Mouse (Mus musculus) macrophage (primary cell): ENCODE results near the gene Castor2. TPM values are rescaled to one million over a fixed set of nuclear protein-coding genes. Genes with fewer than 3 reads are reported as not detected.

Experiments
- H3K27ac ChIP-seq: fragments of 350-480 bp; formaldehyde crosslinking; 2 replicates; pipeline ENCODE4 v1.9.0; 2021
- H3K36me3 ChIP-seq: fragments of 350-480 bp; formaldehyde crosslinking; 2 replicates; pipeline ENCODE4 v1.9.0; 2021; ENCODE audit errors: inconsistent target
- H3K4me3 ChIP-seq: fragments of 350-480 bp; formaldehyde crosslinking; 2 replicates; pipeline ENCODE4 v1.9.0; 2021; ENCODE audit errors: inconsistent target
- H3K79me2 ChIP-seq: fragments of 350-480 bp; formaldehyde crosslinking; 2 replicates; pipeline ENCODE4 v1.9.0; 2021; ENCODE audit errors: inconsistent target
- WGBS: methylation state at CpG from one replicate; pipeline ENCODE4 v1.1.7; 2026; ENCODE audit warnings: inconsistent platforms; ENCODE audit not compliant: missing documents; 5-methylcytosine and 5-hydroxymethylcytosine counted together
- polyA plus RNA-seq: library from polyadenylated mRNA; stranded (reverse); fragments of 250-400 nt; gene quantifications from 3 replicates; pipeline ENCODE4 v1.2.4, GENCODE M21; 2018; ENCODE audit warnings: inconsistent platforms

The Castor2 gene
- polyA plus RNA-seq, 1 experiment from 2014 or later = 22.1 TPM

DNA sequence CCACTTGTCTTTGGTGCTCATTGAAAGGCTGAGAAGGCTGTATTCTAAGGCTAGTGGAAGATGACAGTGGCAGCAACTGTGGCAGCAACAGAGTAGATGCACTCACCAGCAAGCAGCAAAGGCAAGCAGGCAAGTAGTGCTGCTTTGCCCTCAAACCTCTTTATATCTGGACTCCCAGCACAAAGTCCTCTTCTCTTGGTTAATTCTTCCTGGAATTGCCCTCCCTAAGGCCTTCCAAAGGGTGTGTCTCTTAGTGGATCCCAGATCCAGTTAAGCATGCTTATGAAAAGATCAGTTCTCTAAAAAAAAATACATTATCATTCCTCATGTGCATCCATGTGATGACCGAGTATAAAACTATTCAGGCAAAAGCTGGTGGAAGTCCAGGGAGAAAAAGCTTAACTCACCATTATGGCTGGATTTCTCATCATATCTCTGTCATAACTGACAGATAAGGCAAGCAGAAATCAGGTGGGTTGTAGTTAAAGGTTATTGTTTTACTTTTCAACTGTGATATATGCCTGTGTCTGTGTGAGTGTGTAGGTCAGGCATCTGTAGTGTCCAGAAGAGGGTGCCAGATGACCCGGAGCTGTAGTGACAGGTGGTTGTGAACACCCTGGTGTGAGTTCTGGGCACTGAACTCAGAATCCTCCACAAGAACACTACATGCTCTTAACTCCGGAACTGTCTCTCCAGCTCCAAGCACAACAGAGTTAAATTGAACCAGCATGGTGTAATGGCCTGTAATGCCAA lies 13.4 kb upstream of the Castor2 start:
- Histone ChIP-seq H3K4me3 (no peak overlapping the region), H3K36me3 (no peaks in the 10 kb centered on the region), H3K79me2 (no peaks in the 10 kb centered on the region), H3K27ac (no peak overlapping the region)
- 84% methylated on average over 3 of the region's 3 CpGs for WGBS

DNA sequence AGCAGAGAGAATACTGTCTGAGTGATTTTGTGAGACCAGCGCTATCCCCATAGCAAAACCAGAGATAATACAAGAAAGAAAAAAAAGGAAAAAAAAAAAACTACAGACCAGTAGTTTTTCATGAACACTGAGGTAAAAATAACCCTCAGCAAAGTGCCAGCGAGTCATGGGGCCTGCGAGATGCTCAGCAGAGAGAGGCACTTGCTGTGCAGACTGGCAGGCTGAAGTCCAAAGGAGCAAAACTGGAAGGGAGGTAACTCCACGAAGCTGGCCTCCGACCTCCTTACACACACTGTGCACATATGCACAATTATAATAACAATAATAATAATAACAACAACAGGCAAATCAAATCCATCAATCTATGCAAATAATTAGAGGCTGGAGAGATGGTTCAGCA lies 12.3 kb upstream of the Castor2 start:
- Histone ChIP-seq H3K27ac (no peak overlapping the region), H3K79me2 (no peaks in the 10 kb centered on the region)
- WGBS = 87% methylated on average over 5 of the region's 5 CpGs

DNA sequence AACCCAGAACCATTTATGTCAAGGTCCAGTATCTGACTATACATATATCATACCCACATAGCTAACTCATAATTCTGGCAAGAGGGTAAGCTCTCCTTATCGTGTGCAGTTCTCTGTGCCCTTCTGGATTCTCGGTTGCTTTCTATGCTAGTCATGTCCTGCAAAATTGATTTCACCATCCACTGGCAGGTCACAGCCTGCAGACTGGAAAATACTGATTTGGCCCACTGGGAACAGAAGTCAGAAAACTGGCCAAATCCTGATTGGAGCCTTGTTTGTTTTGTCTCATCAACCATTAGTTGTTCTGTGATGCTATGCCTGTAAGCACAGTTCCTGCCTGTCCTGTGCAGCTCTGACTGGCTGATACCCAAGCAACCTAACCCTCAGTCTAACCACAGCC lies 3.7 kb upstream of the Castor2 start:
- H3K79me2 ChIP-seq = peaks cover 8% of the 10 kb centered on the region; the same call in 1 of the 2 replicates
- no peak overlapping the region for H3K27ac ChIP-seq
- no peak overlapping the region for H3K4me3 ChIP-seq
- no peaks in the 10 kb centered on the region for H3K36me3 ChIP-seq
- WGBS = 97% methylated on average over 2 of the region's 2 CpGs

More for the DNA sequence above, 12.3 kb upstream of the Castor2 start:
- Histone ChIP-seq H3K36me3 (no peaks in the 10 kb centered on the region), H3K4me3 (no peak overlapping the region)

DNA sequence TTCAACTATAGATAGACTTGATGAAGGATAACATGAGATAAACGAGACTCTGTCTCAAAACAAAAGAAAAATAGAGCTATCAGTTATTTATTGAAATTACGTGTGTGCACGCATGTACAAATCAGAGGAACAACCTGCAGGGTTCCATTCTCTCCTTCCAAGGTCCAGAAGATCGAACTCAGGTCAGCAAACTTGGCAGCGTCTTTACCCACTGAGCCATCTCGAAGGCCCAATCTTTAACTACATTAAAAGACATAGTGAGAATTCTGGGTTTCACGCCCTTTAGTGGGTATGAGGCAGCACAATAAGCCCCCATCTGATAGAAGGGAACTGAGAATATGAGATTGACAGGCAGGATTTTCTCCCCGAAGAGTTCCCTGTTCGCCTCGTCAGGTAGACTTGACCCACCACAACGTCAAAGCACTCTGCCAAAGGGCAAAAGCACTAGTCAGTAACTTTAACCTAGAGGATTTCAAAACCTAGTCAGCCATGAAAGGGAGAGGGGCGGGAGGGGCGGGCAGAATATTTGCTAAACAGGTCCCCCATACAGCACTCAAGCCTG lies 1.1 kb upstream of the Castor2 start:
- Histone ChIP-seq H3K36me3 (no peaks in the 10 kb centered on the region), H3K27ac (no peak overlapping the region), H3K4me3 (no peak overlapping the region; the same call in 1 of the 2 replicates), H3K79me2 (peaks cover 8% of the 10 kb centered on the region; the same call in 1 of the 2 replicates)
- WGBS = 55% methylated on average over 12 of the region's 13 CpGs

DNA sequence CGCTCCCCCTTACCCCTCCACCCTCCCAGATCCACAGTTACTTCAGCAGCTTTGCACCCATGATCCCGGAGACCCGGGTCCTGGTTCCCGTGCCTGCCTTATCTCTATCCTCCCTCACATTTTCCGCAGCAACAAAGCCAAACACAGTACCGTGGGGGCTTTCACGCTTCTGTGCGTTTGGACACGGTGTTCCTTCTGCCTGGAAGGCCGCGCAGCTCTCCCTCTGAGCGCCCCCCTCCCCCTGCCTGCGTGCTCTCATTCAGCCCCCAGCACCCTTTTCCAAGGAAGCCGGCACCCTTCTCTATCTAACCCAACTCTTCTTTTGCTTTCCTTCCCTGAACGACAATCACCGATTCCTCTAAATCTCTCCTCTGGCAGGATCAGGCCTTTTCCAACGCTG lies 535 bp upstream of the Castor2 start:
- Histone ChIP-seq H3K27ac (no peak overlapping the region), H3K79me2 (peaks cover 8% of the 10 kb centered on the region; the same call in 1 of the 2 replicates), H3K36me3 (no peaks in the 10 kb centered on the region), H3K4me3 (peak overlapping the region; percentile 40)
- 3% methylated on average over 17 of the region's 17 CpGs for WGBS

DNA sequence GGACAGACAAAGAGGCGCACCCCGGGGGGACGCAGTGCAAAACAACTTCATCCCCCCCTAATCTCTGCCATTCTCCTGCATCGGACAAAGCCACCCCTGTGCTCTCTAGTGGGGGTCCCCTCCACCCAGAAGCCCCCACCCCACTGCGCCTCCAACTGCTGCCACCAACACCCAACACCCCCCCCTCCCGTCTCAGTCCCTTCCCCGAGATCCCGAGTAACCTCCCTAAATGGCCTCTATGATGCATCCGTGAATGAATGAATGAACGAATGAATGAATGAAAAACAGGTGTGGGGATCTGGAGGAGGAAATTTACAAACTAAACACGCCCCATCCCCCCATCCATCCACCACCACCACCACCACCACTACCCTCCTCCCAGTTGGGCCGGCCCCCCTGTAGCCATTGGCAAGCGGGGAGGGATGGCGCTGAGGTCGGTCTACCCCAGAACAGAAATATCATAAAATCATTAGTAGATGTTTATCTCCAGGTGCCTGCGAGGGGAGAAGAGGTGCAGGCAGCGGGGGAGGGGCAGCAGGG lies 791 bp downstream of the Castor2 start:
- 22% methylated on average over 15 of the region's 17 CpGs for WGBS
- H3K4me3 ChIP-seq = peak overlapping the region; percentile 40
- H3K79me2 ChIP-seq = peaks cover 8% of the 10 kb centered on the region; the same call in 1 of the 2 replicates
- H3K27ac ChIP-seq = no peak overlapping the region
- H3K36me3 ChIP-seq = no peaks in the 10 kb centered on the region

DNA sequence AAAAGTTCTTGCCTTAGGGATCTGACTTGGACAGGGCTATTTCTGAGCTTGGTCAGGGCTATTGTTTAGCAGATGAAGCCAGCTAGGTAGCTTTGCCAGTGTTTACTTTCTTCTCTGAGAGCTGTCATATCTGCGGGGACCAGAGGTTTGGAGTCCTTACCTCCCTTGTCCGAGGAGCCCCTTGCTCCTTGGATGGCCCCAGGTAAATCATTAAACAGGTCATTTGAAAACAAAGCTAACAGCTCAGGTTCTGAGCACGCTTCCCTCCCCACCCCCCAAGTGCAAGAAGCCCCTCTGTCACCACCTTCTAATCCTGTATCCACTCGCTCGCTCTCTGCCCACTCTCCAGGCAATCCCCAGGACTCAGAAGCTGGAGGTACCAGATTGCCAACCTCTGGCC lies 1.8 kb downstream of the Castor2 start:
- H3K4me3 ChIP-seq = no peak overlapping the region
- WGBS = 94% methylated on average over 5 of the region's 5 CpGs
- peak overlapping the region; percentile 46 for H3K27ac ChIP-seq

DNA sequence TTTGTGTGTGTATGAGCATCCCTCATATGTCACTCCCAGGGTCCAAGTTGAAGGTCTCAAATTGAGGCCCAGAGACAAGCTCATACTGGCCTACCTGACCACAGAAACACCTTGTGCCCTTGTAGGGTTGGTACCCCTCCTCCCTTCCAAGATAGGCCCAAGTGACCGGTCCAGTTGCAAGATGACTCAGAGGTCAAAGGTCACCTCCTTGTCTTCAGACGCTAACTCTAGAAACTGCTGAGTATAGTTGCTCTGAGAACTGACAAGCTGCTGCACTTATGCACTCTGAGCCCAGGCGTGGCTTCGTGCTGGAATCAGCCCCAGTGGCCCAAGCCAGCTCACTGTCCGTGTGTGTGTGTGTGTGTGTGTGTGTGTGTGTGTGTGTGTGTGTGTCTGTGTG lies 2.4 kb downstream of the Castor2 start:
- Histone ChIP-seq H3K4me3 (no peak overlapping the region), H3K79me2 (peaks cover 8% of the 10 kb centered on the region; the same call in 1 of the 2 replicates), H3K36me3 (no peaks in the 10 kb centered on the region), H3K27ac (peak overlapping the region; percentile 46)
- 36% methylated on average over 5 of the region's 5 CpGs for WGBS

More for the DNA sequence above, 1.8 kb downstream of the Castor2 start:
- no peaks in the 10 kb centered on the region for H3K36me3 ChIP-seq
- peaks cover 8% of the 10 kb centered on the region; the same call in 1 of the 2 replicates for H3K79me2 ChIP-seq

DNA sequence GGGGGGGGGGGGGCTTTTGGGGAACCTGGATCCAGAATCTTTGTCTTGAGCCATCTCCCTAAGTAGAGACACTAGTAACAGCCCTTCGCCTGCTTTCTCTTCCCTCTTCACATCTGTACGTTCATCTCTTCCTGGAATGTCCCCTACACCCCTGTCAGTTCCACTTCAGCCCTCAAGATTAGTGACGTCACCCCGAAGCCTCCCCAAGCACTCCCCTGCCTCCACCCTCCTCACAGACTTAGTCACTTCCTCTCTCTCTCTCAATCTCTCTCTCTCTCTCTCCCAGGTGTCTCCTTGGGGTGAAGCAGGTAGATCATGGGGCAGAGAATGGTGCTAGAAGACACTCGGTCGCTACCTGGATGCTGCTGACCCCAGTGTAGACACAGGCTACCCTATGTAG lies 3.2 kb downstream of the Castor2 start:
- Histone ChIP-seq H3K27ac (peak overlapping the region; percentile 46), H3K79me2 (peaks cover 8% of the 10 kb centered on the region; the same call in 1 of the 2 replicates), H3K4me3 (no peak overlapping the region), H3K36me3 (no peaks in the 10 kb centered on the region)
- 40% methylated on average over 6 of the region's 6 CpGs for WGBS

DNA sequence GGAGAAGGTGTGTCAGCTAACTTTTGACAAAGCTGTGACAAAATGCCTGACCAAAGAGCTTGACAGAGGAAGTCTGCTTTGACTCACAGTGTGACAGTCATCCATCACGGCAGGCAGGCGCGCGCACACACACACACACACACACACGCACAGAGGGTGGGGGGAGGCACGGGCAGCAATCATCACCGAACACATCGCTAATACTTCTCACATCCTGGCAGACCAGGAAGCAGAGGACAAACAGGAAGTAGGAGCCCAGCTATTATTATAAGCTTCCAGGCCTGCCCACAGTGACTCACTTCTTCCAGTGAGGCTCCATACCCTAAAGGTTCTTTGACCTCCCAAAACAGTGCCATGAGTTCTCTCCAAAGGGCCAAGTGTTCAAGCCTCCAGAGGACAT lies 6.3 kb downstream of the Castor2 start:
- Histone ChIP-seq H3K4me3 (no peak overlapping the region), H3K36me3 (no peaks in the 10 kb centered on the region), H3K27ac (no peak overlapping the region), H3K79me2 (no peaks in the 10 kb centered on the region; the same call in 1 of the 2 replicates)
- WGBS = 54% methylated on average over 7 of the region's 8 CpGs

DNA sequence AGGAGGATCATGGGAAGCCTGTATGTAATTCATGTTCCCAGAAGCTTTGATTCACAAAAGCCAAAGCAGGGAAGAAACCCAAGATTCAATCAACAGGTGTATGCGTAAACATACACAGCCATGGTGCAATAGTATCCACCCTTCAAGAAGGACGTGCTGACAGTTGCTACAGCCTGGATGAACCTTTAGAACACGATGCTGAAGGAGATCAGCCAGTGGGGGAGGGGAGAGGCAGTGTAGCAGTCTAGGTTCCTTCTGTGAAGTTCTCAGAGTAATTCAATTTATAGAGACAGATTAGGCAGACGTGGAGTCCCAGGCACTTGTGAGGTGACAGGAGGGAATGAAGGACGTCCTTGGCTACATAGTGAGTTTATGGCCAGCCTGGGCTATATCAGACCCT lies 15.5 kb downstream of the Castor2 start:
- H3K79me2 ChIP-seq = no peaks in the 10 kb centered on the region
- 74% methylated on average over 5 of the region's 5 CpGs for WGBS

DNA sequence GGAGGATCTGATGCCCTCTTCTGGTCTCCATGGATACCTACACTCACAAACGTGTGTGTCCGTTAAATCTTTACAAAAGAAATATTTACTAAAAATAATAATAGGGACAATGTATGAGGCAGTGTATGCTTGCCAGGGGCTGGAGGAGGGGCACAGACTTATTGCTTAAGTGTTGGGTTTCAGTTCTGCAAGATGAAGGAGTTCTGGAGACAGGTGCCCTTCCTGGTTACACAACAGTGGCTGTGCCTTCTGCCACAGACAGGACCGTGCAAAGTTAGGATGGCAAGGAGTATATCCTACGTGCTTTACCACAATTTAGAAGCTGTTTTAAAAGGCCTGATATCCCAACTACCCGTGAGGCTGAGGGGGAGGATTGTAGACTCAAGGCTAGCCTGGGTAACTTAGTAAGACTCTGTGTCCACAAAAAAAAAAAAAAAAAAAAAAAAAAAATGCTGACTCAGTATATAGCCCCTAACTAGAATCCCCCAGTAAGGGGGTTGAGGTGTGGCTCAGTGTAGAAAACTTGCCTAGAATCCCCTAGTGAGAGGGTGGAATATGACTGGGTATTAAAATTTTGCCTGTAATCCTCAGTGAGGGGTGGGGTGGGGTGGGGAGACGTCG lies 16.2 kb downstream of the Castor2 start:
- Histone ChIP-seq H3K27ac (no peak overlapping the region), H3K36me3 (no peaks in the 10 kb centered on the region), H3K4me3 (no peak overlapping the region), H3K79me2 (no peaks in the 10 kb centered on the region)
- WGBS = 47% methylated on average over 7 of the region's 7 CpGs

More for the DNA sequence above, 15.5 kb downstream of the Castor2 start:
- H3K27ac ChIP-seq = no peak overlapping the region
- H3K4me3 ChIP-seq = no peak overlapping the region
- no peaks in the 10 kb centered on the region for H3K36me3 ChIP-seq

DNA sequence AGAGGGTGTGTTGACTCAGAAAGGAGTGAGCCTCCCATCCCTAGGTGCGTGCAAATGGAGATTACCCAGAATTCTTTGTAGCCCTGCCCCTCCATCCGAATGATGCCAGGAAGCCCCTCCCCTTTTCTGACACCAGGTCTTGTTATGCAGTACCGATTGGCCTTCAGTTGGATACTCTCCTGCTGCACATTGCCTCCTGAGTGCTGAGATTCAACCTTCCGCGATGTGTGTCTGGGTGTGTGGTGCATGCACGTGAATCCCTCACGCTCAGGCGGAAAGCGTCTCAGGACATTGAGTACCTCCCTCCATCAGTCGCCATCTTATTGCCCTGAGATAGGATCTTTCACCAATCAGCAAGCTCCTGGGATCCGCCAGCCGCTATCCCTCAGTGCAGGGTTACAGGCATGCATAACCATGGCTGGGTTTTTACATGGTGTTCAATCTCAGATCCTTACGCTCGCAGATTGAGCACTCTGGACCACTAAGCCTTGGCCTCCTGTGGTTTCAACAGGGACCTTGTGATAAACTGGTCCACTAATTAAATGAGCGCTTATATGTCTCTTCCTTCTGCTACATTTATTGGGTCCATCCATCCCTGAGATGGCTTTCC lies 19.4 kb downstream of the Castor2 start:
- H3K36me3 ChIP-seq = no peaks in the 10 kb centered on the region
- no peaks in the 10 kb centered on the region for H3K79me2 ChIP-seq
- no peak overlapping the region for H3K4me3 ChIP-seq
- H3K27ac ChIP-seq = no peak overlapping the region
- WGBS = 94% methylated on average over 13 of the region's 15 CpGs

DNA sequence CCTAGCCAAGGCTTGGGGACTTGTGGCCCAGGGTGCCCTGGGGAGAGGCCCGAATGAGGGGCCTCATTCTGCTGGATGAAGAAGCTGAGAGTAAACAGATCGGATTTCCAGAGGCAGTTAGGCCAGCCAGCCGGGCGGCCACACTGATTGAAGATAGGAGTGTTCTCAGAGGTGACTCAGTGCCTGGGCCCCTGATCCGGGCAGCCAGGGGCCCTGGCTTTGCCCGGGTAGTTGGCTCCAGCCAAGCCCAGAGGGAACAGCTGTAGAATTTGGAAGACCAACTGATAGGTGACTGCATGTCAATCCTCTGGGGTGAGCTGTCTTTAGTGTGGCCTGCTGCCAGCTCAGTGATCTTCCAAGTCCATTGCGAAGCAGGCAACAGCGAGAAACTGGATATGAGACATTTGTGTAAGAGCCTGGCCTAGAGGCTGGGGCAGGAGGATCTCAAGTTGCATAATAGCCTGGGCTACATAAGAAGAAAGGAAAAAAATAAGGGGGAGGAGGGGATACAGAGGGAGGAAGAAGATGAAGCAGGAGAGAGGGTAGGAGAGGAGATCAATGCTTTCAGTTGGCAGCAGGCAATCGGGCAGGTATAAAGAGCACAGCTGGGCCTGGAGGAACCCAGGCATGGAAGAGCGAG lies 20.1 kb downstream of the Castor2 start:
- H3K79me2 ChIP-seq = no peaks in the 10 kb centered on the region
- H3K27ac ChIP-seq = no peak overlapping the region
- WGBS = 91% methylated on average over 10 of the region's 10 CpGs
- H3K36me3 ChIP-seq = no peaks in the 10 kb centered on the region
- H3K4me3 ChIP-seq = no peak overlapping the region
